Mouse (Mus musculus) stomach, postnatal 0 days (tissue): ENCODE measurements around the gene Cort.

Experiments
- CTCF ChIP-seq: IDR thresholded peaks from 2 replicates; pipeline ENCODE4 v1.5.1; 2016; ENCODE audit warnings: antibody characterized with exemption, low read depth, mild to moderate bottlenecking, moderate library complexity
- EP300 ChIP-seq: optimal IDR thresholded peaks from 2 replicates; pipeline ENCODE3; 2016; ENCODE audit warnings: antibody characterized with exemption

GRCm38 (mm10) chr4:149085381-149085780, 41.2 kb downstream of the Cort start:
- TF ChIP-seq CTCF (no peak), EP300 (no peak)
